ENCODE assay signal across 13 mouse cellular contexts in genomic region chr6:90597060-90597459, GRCm38 (mm10).
"Had no signal": no experiment of that assay in that cellular context is flagged by ENCODE, and none has a peak within 500 bp of the region (broad histone marks: within the 10 kb centered on the region; RNA-seq: fewer than 3 reads in every experiment).

No protein-coding gene starts in this region.

- H3K4me2 ChIP-seq: heart, embryonic 12.5 days; hindbrain, embryonic 13.5 days; hindbrain, embryonic 15.5 days; kidney, embryonic 15.5 days; limb, embryonic 13.5 days; limb, embryonic 15.5 days; liver, embryonic 12.5 days had no signal

- H3K27ac ChIP-seq: heart, embryonic 10.5 days; hindbrain, embryonic 13.5 days; hindbrain, embryonic 15.5 days; hindbrain, postnatal 0 days; kidney, embryonic 15.5 days; kidney, postnatal 0 days; limb, embryonic 13.5 days; limb, embryonic 15.5 days; liver, embryonic 12.5 days; liver, embryonic 14.5 days had no signal

- H3K9ac ChIP-seq: heart, embryonic 12.5 days; hindbrain, embryonic 13.5 days; hindbrain, embryonic 15.5 days; kidney, embryonic 15.5 days; limb, embryonic 13.5 days; limb, embryonic 15.5 days; liver, embryonic 12.5 days; liver, embryonic 14.5 days had no signal

- ATAC-seq: intestine, embryonic 16.5 days; liver, embryonic 12.5 days had no signal

- DNase-seq: layer of hippocampus, adult 9-11 months had no signal

- H3K36me3 ChIP-seq: heart, embryonic 10.5 days; heart, embryonic 12.5 days; hindbrain, embryonic 15.5 days; kidney, embryonic 15.5 days; limb, embryonic 13.5 days; limb, embryonic 15.5 days had no signal

- H3K4me1 ChIP-seq: hindbrain, embryonic 13.5 days; hindbrain, embryonic 15.5 days; limb, embryonic 13.5 days; limb, embryonic 15.5 days had no signal

- H3K27me3 ChIP-seq: heart, embryonic 12.5 days; hindbrain, embryonic 13.5 days; hindbrain, embryonic 15.5 days; kidney, embryonic 15.5 days; limb, embryonic 15.5 days had no signal

- H3K9me3 ChIP-seq: hindbrain, embryonic 13.5 days; hindbrain, embryonic 15.5 days; kidney, embryonic 15.5 days; limb, embryonic 13.5 days; limb, embryonic 15.5 days; liver, embryonic 12.5 days had no signal

- H3K4me3 ChIP-seq: heart, embryonic 10.5 days; heart, embryonic 12.5 days; hindbrain, embryonic 13.5 days; hindbrain, embryonic 15.5 days; kidney, embryonic 15.5 days; limb, embryonic 13.5 days; limb, embryonic 15.5 days; liver, embryonic 12.5 days had no signal
